Mouse (Mus musculus): ENCODE results near the gene Bcl10. TPM values are rescaled to one million over a fixed set of nuclear protein-coding genes. Genes with fewer than 3 reads are reported as not detected.
A peak's percentile ranks its signal among the peaks of the same experiment; 100 is the strongest.

Gene Bcl10
- polyA plus RNA-seq, 1 experiment from 2014 or later, result 36.5 TPM

GRCm38 (mm10) chr3:145939402-145939801 lies 16.8 kb downstream of the Bcl10 start:
- no peak overlapping the region for H3K27ac ChIP-seq (ENCODE audit: low read depth, low read length)

GRCm38 (mm10) chr3:145939971-145940370 lies 17.4 kb downstream of the Bcl10 start:
- H3K9ac ChIP-seq (ENCODE audit: low read depth, low read length), result no peak overlapping the region
- no peak overlapping the region for H3K27ac ChIP-seq (ENCODE audit: low read depth, low read length)
- ATAC-seq (replicated peaks; ENCODE audit: low FRiP score) (no peak), DNase-seq (ENCODE audit: low spot score) (no peak)
- no peaks in the 10 kb centered on the region for H3K27me3 ChIP-seq (replicated peaks; ENCODE audit: control insufficient read depth, insufficient read depth, low read length)
- no peak overlapping the region for H3K4me3 ChIP-seq (ENCODE audit: low read depth, low read length)
- no peaks in the 10 kb centered on the region for H3K9me3 ChIP-seq (ENCODE audit: control insufficient read depth, low read length)
- peaks cover 12% of the 10 kb centered on the region; the same call in 1 of the 2 replicates for H3K36me3 ChIP-seq (ENCODE audit: control insufficient read depth, insufficient read depth, low read length)
- peaks cover 21% of the 10 kb centered on the region for H3K4me1 ChIP-seq (replicated peaks; ENCODE audit: control insufficient read depth, insufficient read depth, low read length)
- WGBS, result 87% methylated on average over 4 of the region's 4 CpGs
- H3K4me2 ChIP-seq, result peak overlapping the region; percentile 86

More at GRCm38 (mm10) chr3:145939402-145939801, 16.8 kb downstream of the Bcl10 start:
- ATAC-seq (replicated peaks; ENCODE audit: low FRiP score) (peak; percentile 72), DNase-seq (ENCODE audit: low spot score) (no peak)
- Histone ChIP-seq H3K27me3 (replicated peaks; ENCODE audit: control insufficient read depth, insufficient read depth, low read length) (no peaks in the 10 kb centered on the region), H3K9me3 (ENCODE audit: control insufficient read depth, low read length) (no peaks in the 10 kb centered on the region), H3K36me3 (ENCODE audit: control insufficient read depth, insufficient read depth, low read length) (peaks cover 11% of the 10 kb centered on the region; the same call in 1 of the 2 replicates), H3K9ac (ENCODE audit: low read depth, low read length) (no peak overlapping the region), H3K4me3 (ENCODE audit: low read depth, low read length) (peak overlapping the region; percentile 87), H3K4me1 (replicated peaks; ENCODE audit: control insufficient read depth, insufficient read depth, low read length) (peaks cover 20% of the 10 kb centered on the region), H3K4me2 (peak overlapping the region; percentile 86)
- 53% methylated on average over 12 of the region's 12 CpGs for WGBS

DNA sequence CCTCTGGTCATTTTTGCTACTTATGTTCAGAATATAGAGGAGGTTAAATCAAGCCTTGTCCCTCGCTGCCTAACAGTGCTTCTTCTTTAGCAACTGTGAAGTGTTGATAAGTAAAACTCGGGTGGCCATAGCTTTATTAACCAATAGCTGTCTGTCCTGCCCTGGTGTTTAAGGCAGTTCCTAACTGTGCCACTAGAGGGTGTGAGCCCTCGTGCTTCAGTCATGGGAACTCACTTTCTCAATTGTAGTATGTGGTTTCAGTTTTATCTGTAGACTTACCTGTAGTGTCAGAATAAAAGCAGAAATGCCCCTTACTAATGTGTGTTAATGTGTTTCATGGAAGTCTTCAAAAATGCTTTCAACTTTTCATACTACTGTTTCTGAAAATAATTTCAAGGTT lies 19.4 kb downstream of the Bcl10 start:
- Histone ChIP-seq H3K4me2 (no peak overlapping the region), H3K9ac (ENCODE audit: low read depth, low read length) (no peak overlapping the region), H3K4me1 (replicated peaks; ENCODE audit: control insufficient read depth, insufficient read depth, low read length) (peaks cover 21% of the 10 kb centered on the region), H3K27me3 (replicated peaks; ENCODE audit: control insufficient read depth, insufficient read depth, low read length) (no peaks in the 10 kb centered on the region), H3K9me3 (ENCODE audit: control insufficient read depth, low read length) (no peaks in the 10 kb centered on the region), H3K27ac (ENCODE audit: low read depth, low read length) (no peak overlapping the region), H3K4me3 (ENCODE audit: low read depth, low read length) (no peak overlapping the region), H3K36me3 (ENCODE audit: control insufficient read depth, insufficient read depth, low read length) (peaks cover 12% of the 10 kb centered on the region; the same call in 1 of the 2 replicates)
- DNase-seq (ENCODE audit: low spot score), result no peak
- WGBS, result 4% methylated on average over 3 of the region's 3 CpGs
- 0 out of 2 replicates have a peak, but pooled peaks have one; percentile 9 for ATAC-seq (replicated peaks; ENCODE audit: low FRiP score)

GRCm38 (mm10) chr3:145944348-145944747 lies 21.7 kb downstream of the Bcl10 start:
- H3K9ac ChIP-seq (ENCODE audit: low read depth, low read length), result no peak overlapping the region
- H3K4me1 ChIP-seq (replicated peaks; ENCODE audit: control insufficient read depth, insufficient read depth, low read length), result peaks cover 13% of the 10 kb centered on the region
- WGBS, result 61% methylated on average over 7 of the region's 7 CpGs
- DNase-seq (ENCODE audit: low spot score) (no peak), ATAC-seq (replicated peaks; ENCODE audit: low FRiP score) (0 out of 2 replicates have a peak, but pooled peaks have one; percentile 27)
- H3K4me3 ChIP-seq (ENCODE audit: low read depth, low read length), result no peak overlapping the region
- no peaks in the 10 kb centered on the region for H3K9me3 ChIP-seq (ENCODE audit: control insufficient read depth, low read length)
- H3K36me3 ChIP-seq (ENCODE audit: control insufficient read depth, insufficient read depth, low read length), result peaks cover 12% of the 10 kb centered on the region; the same call in 1 of the 2 replicates
- no peak overlapping the region for H3K4me2 ChIP-seq
- no peaks in the 10 kb centered on the region for H3K27me3 ChIP-seq (replicated peaks; ENCODE audit: control insufficient read depth, insufficient read depth, low read length)
- H3K27ac ChIP-seq (ENCODE audit: low read depth, low read length), result no peak overlapping the region

DNA sequence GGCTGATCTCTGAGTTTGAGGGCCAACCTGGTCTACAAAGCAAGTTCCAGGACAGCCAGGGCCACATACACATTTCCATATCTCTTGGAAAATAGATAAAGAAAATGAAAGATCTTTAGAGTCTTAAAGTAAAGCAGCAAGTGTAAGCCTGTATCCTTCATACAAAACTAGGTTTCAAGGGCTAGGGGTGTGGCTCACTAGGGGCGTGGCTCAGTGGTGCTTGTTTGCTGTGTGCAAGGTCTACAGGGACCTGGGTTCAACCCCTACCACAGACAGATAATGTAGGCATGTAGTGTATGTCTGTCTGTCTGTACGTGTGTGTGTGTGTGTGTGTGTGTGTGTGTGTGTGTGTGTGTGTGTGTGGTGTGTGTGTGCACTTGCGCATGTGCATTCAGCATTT lies 23.3 kb downstream of the Bcl10 start:
- WGBS, result 71% methylated on average over 3 of the region's 3 CpGs
- Histone ChIP-seq H3K9ac (ENCODE audit: low read depth, low read length) (no peak overlapping the region), H3K4me2 (no peak overlapping the region), H3K36me3 (ENCODE audit: control insufficient read depth, insufficient read depth, low read length) (peaks cover 11% of the 10 kb centered on the region; the same call in 1 of the 2 replicates), H3K9me3 (ENCODE audit: control insufficient read depth, low read length) (no peaks in the 10 kb centered on the region), H3K4me3 (ENCODE audit: low read depth, low read length) (no peak overlapping the region), H3K27ac (ENCODE audit: low read depth, low read length) (no peak overlapping the region), H3K4me1 (replicated peaks; ENCODE audit: control insufficient read depth, insufficient read depth, low read length) (peaks cover 10% of the 10 kb centered on the region; the same call in 1 of the 2 replicates), H3K27me3 (replicated peaks; ENCODE audit: control insufficient read depth, insufficient read depth, low read length) (no peaks in the 10 kb centered on the region)
- ATAC-seq (replicated peaks; ENCODE audit: low FRiP score) (no peak), DNase-seq (ENCODE audit: low spot score) (no peak)

GRCm38 (mm10) chr3:145946654-145947053 lies 24.1 kb downstream of the Bcl10 start:
- Histone ChIP-seq H3K4me1 (replicated peaks; ENCODE audit: control insufficient read depth, insufficient read depth, low read length) (peaks cover 14% of the 10 kb centered on the region), H3K4me2 (no peak overlapping the region), H3K27me3 (replicated peaks; ENCODE audit: control insufficient read depth, insufficient read depth, low read length) (no peaks in the 10 kb centered on the region), H3K4me3 (ENCODE audit: low read depth, low read length) (no peak overlapping the region), H3K27ac (ENCODE audit: low read depth, low read length) (no peak overlapping the region), H3K9me3 (ENCODE audit: control insufficient read depth, low read length) (no peaks in the 10 kb centered on the region), H3K36me3 (ENCODE audit: control insufficient read depth, insufficient read depth, low read length) (peaks cover 6% of the 10 kb centered on the region; the same call in 1 of the 2 replicates), H3K9ac (ENCODE audit: low read depth, low read length) (no peak overlapping the region)
- WGBS, result 63% methylated on average over 2 of the region's 2 CpGs
- DNase-seq (ENCODE audit: low spot score) (no peak), ATAC-seq (replicated peaks; ENCODE audit: low FRiP score) (no peak)

DNA sequence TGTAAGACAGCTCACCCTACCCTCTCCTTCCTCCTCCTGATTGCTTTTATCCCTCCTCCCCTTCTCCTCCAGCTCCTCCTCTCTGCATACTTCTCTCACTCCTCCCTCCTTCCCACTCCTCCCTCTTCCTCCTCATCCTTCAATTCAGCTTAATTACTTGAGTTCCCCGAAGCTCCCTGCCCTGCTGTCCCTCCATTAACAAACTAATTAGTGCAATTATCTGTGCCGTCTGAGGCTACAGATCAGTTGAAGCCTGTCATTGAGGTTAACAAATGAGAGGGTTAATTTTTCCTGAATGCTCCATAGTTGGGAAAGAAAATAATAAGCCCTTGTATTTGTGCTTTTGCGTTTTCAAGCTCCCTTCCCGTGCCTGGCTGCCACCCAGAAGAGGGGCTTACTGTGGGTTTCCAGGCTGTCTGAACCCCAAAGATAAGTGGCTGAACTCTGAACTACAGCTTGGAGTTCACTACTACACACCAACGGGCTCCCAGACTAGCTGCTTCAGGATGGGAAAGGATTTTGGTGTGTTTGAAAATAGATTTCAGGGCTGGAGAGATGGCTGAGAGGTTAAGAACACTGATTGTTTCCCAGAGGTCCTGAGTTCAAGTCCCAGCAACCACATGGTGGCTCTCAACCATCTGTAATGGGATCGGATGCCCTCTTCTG lies 25.1 kb downstream of the Bcl10 start:
- 36% methylated on average over 6 of the region's 6 CpGs for WGBS
- H3K4me2 ChIP-seq, result no peak overlapping the region
- H3K36me3 ChIP-seq (ENCODE audit: control insufficient read depth, insufficient read depth, low read length), result peaks cover 6% of the 10 kb centered on the region; the same call in 1 of the 2 replicates
- no peak overlapping the region for H3K9ac ChIP-seq (ENCODE audit: low read depth, low read length)
- DNase-seq (ENCODE audit: low spot score) (no peak), ATAC-seq (replicated peaks; ENCODE audit: low FRiP score) (no peak)
- no peak overlapping the region for H3K4me3 ChIP-seq (ENCODE audit: low read depth, low read length)
- H3K4me1 ChIP-seq (replicated peaks; ENCODE audit: control insufficient read depth, insufficient read depth, low read length), result peaks cover 21% of the 10 kb centered on the region
- no peaks in the 10 kb centered on the region for H3K27me3 ChIP-seq (replicated peaks; ENCODE audit: control insufficient read depth, insufficient read depth, low read length)
- no peak overlapping the region for H3K27ac ChIP-seq (ENCODE audit: low read depth, low read length)
- H3K9me3 ChIP-seq (ENCODE audit: control insufficient read depth, low read length), result no peaks in the 10 kb centered on the region

DNA sequence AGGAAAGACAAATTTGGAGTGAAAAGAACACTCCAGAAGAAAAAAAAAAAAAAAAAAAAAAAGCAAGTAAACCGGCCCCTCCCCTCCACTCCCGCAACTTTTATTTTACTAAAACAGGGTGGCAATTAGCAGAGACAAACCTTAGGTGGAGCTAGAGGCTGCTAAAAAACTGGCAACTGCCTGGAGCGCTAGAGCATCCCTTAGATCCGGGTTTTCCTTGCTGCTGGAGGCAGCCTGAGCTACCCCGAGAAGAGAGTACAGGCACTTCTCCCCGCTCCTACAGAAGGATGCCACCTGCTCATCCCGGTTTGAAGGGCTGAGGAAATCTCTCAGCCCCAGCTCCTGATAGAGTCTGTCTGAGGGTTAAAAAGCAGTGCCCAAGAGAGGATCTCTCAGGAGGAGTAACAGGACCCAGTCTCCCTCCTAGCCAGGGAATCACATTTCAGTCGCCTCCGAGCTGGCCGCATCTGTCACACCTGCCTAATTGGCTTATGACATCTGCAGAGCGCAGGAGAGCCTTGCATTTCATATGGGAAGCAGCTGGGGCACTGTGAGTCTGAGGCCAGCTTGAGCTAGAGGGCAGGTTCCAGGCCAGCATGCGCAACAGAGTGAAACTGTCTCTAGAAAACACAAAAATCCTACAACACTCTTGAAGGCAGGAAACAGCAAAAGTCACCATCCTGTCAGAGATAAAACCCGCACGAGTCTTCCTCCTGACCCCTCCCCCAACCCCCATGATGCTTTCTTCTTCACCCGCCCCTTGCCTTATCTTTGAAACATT lies 27.6 kb downstream of the Bcl10 start:
- ATAC-seq (replicated peaks; ENCODE audit: low FRiP score) (peak; percentile 69), DNase-seq (ENCODE audit: low spot score) (peak; percentile 58)
- Histone ChIP-seq H3K36me3 (ENCODE audit: control insufficient read depth, insufficient read depth, low read length) (no peaks in the 10 kb centered on the region), H3K27ac (ENCODE audit: low read depth, low read length) (no peak overlapping the region), H3K9me3 (ENCODE audit: control insufficient read depth, low read length) (no peaks in the 10 kb centered on the region), H3K27me3 (replicated peaks; ENCODE audit: control insufficient read depth, insufficient read depth, low read length) (no peaks in the 10 kb centered on the region), H3K4me2 (peak overlapping the region; percentile 76), H3K4me1 (replicated peaks; ENCODE audit: control insufficient read depth, insufficient read depth, low read length) (peaks cover 26% of the 10 kb centered on the region), H3K4me3 (ENCODE audit: low read depth, low read length) (peak overlapping the region; percentile 29), H3K9ac (ENCODE audit: low read depth, low read length) (peak overlapping the region; percentile 39)
- 5% methylated on average over 15 of the region's 15 CpGs for WGBS

All from liver, embryonic 11.5 days (tissue).